Mouse (Mus musculus): ENCODE data around the gene Bud31.
"Not testable (repeated sequence)": the region's sequence is repeated elsewhere in the genome, so short reads cannot be mapped to it uniquely, and the experiment has no call there.

The Bud31 gene

GRCm38 (mm10) chr5:145129773-145130172 is 10.4 kb upstream of the Bud31 start:
- not testable (repeated sequence) for DNase-seq

GRCm38 (mm10) chr5:145130191-145130590 is 10.0 kb upstream of the Bud31 start:
- DNase-seq = no peak

- DNase-seq = no peak
Observed at GRCm38 (mm10) chr5:145130995-145131394, 9.2 kb upstream of the Bud31 start.

- not testable (repeated sequence) for DNase-seq
Observed at GRCm38 (mm10) chr5:145133275-145133674, 6.9 kb upstream of the Bud31 start.

- no peak for DNase-seq
Observed at GRCm38 (mm10) chr5:145138836-145139235, 1.3 kb upstream of the Bud31 start.

GRCm38 (mm10) chr5:145140611-145141010 is 449 bp downstream of the Bud31 start:
- no peak for DNase-seq

- peak; percentile 73 for DNase-seq
Observed at GRCm38 (mm10) chr5:145147748-145148147, 7.6 kb downstream of the Bud31 start.

GRCm38 (mm10) chr5:145149294-145149693 is 9.1 kb downstream of the Bud31 start:
- no peak for DNase-seq

GRCm38 (mm10) chr5:145152690-145153089 is 12.5 kb downstream of the Bud31 start:
- DNase-seq = no peak

- DNase-seq = no peak
Observed at GRCm38 (mm10) chr5:145161361-145161760, 21.2 kb downstream of the Bud31 start.

- DNase-seq = peak; percentile 16
Observed at GRCm38 (mm10) chr5:145164710-145165109, 24.5 kb downstream of the Bud31 start.

GRCm38 (mm10) chr5:145165184-145165583 is 25.0 kb downstream of the Bud31 start:
- peak; percentile 16 for DNase-seq

- peak; percentile 99 for DNase-seq
Observed at GRCm38 (mm10) chr5:145166536-145167305, 26.6 kb downstream of the Bud31 start, which contains the start of the genes Ptcd1 and Cpsf4. TSS of gene Ptcd1 (minus strand) at chr5:145167108. TSS of gene Cpsf4 (plus strand) at chr5:145167213.

GRCm38 (mm10) chr5:145167306-145167661 is 27.1 kb downstream of the Bud31 start:
- no peak for DNase-seq

GRCm38 (mm10) chr5:145178461-145178980 is 38.4 kb downstream of the Bud31 start:
- no peak for DNase-seq

- DNase-seq = no peak
Observed at GRCm38 (mm10) chr5:145185244-145185643, 45.1 kb downstream of the Bud31 start.

GRCm38 (mm10) chr5:145189416-145189815 is 49.3 kb downstream of the Bud31 start:
- no peak for DNase-seq

- no peak for DNase-seq
Observed at GRCm38 (mm10) chr5:145190373-145190772, 50.2 kb downstream of the Bud31 start.

GRCm38 (mm10) chr5:145190875-145191798 is 51.0 kb downstream of the Bud31 start:
- DNase-seq = peak; percentile 92

- no peak for DNase-seq
Observed at GRCm38 (mm10) chr5:145191962-145192361, 51.8 kb downstream of the Bud31 start, which contains the start of gene Atp5j2. TSS of gene Atp5j2 (minus strand) at chr5:145192062.

All from kidney, adult 11 months (tissue).